ENCODE assay signal across 18 mouse cellular contexts in the genomic region with DNA sequence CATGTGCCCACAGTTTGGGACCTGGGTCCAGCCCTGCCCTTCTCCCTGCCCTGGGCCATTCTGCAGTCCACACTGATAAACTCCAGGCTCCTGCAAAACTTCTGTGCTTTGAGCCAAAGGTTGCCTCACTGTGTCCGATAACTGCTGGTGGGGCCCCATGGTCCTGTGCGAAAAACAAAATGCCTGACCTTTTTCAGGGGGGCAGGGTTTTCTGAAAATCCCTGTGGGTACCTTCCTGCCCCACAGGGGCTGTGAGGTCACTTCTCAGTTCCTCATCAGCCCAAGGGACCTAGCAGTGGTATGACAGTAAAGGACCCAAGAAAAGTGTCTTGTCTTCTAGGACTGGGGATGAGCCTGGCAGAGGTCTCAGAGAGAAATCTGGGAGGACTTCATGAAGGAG.
"Had no signal": no experiment of that assay in that cellular context is flagged by ENCODE, and none has a peak within 500 bp of the region (broad histone marks: within the 10 kb centered on the region; RNA-seq: fewer than 3 reads in every experiment).

No protein-coding gene starts in this region.

- H3K4me3 ChIP-seq: kidney, embryonic 15.5 days; left cerebral cortex, adult 2 months; limb, embryonic 10.5 days; liver, embryonic 15.5 days; megakaryocyte, embryonic 14.5 days; midbrain, embryonic 12.5 days; myocyte; neural tube, embryonic 15.5 days; stomach, embryonic 15.5 days had no signal

- ATAC-seq: lung, postnatal 0 days; midbrain, embryonic 16.5 days had no signal

- H3K27me3 ChIP-seq: kidney, embryonic 15.5 days; liver, embryonic 15.5 days; midbrain, embryonic 12.5 days; neural tube, embryonic 15.5 days; stomach, embryonic 15.5 days had no signal

- H3K27ac ChIP-seq: kidney, embryonic 15.5 days; left cerebral cortex, adult 2 months; limb, embryonic 10.5 days; liver, embryonic 15.5 days; midbrain, embryonic 12.5 days; neural tube, embryonic 15.5 days; stomach, embryonic 15.5 days had no signal

- DNase-seq: kidney, adult 2 months; kidney, postnatal 14 days; lung, adult 2 months; lung, postnatal 36 days; right cerebral cortex, postnatal 4 days; thymus, adult 2 months; thymus, postnatal 25 days had no signal

- H3K9me3 ChIP-seq: kidney, embryonic 15.5 days; limb, embryonic 10.5 days; liver, embryonic 15.5 days; megakaryocyte, embryonic 14.5 days; midbrain, embryonic 12.5 days; neural tube, embryonic 15.5 days; stomach, embryonic 15.5 days had no signal

- H3K36me3 ChIP-seq: kidney, embryonic 15.5 days; limb, embryonic 10.5 days; liver, embryonic 15.5 days; midbrain, embryonic 12.5 days; neural tube, embryonic 15.5 days; stomach, embryonic 15.5 days had no signal
